Mouse (Mus musculus) effector memory CD4-positive, alpha-beta T cell, adult 7 months (primary cell): ENCODE results near the gene Ctdsp2. TPM values are rescaled to one million over a fixed set of nuclear protein-coding genes. Genes with fewer than 3 reads are reported as not detected.

Experiments
- polyA plus RNA-seq: library from polyadenylated mRNA; unstranded; fragments of 100-300 nt; shearing (Covaris generic); gene quantifications from one replicate; pipeline ENCODE4 v1.2.1, GENCODE M21; 2017

Ctdsp2 gene
- polyA plus RNA-seq, result 38.2 TPM

GRCm38 (mm10) chr10:126978277-126978994 lies at the start of gene Ctdsp2:
Gene Ctdsp2 (plus strand): TSS chr10:126978717.

GRCm38 (mm10) chr10:127000529-127000928 lies 22.0 kb downstream of the Ctdsp2 start, which contains the start of gene Avil:
Gene Avil (plus strand): TSS chr10:127000709.

GRCm38 (mm10) chr10:127030336-127031296 lies 52.1 kb downstream of the Ctdsp2 start, which contains the start of gene Tsfm:
Gene Tsfm (minus strand): TSS chr10:127030840.

GRCm38 (mm10) chr10:127041274-127041766 lies 62.8 kb downstream of the Ctdsp2 start, which contains the start of the genes Mettl1 and Eef1akmt3:
Gene Mettl1 (plus strand): TSS chr10:127041414.
Gene Eef1akmt3 (minus strand): TSS chr10:127041513.

GRCm38 (mm10) chr10:127047954-127048353 lies 69.4 kb downstream of the Ctdsp2 start, which contains the start of gene Cyp27b1:
Gene Cyp27b1 (plus strand): TSS chr10:127048250.

Other genes with a start within 250 kb of the Ctdsp2 start
- gene Atp23, start 77.4 kb upstream of the Ctdsp2 start, polyA plus RNA-seq, result 7.2 TPM
- not detected for gene Avil, start 22.0 kb downstream of the Ctdsp2 start, polyA plus RNA-seq
- gene Tsfm, start 52.1 kb downstream of the Ctdsp2 start, polyA plus RNA-seq, result 21.8 TPM
- 15.7 TPM for gene Mettl1, start 62.7 kb downstream of the Ctdsp2 start, polyA plus RNA-seq
- 0.60 TPM for gene Eef1akmt3, start 62.8 kb downstream of the Ctdsp2 start, polyA plus RNA-seq
- not detected for gene Cyp27b1, start 69.5 kb downstream of the Ctdsp2 start, polyA plus RNA-seq
- gene March9, start 81.5 kb downstream of the Ctdsp2 start, polyA plus RNA-seq, result 1.4 TPM
- gene Cdk4, start 84.8 kb downstream of the Ctdsp2 start, polyA plus RNA-seq, result 188 TPM
- 142 TPM for gene Tspan31, start 91.5 kb downstream of the Ctdsp2 start, polyA plus RNA-seq
- 13.2 TPM for gene Agap2, start 96.6 kb downstream of the Ctdsp2 start, polyA plus RNA-seq
- 197 TPM for gene Os9, start 142.4 kb downstream of the Ctdsp2 start, polyA plus RNA-seq
- 801 TPM for gene B4galnt1, start 186.5 kb downstream of the Ctdsp2 start, polyA plus RNA-seq
- gene Slc26a10, start 201.9 kb downstream of the Ctdsp2 start, polyA plus RNA-seq, result 11.3 TPM
- not detected for gene Arhgef25, start 211.4 kb downstream of the Ctdsp2 start, polyA plus RNA-seq
- gene Dtx3, start 217.0 kb downstream of the Ctdsp2 start, polyA plus RNA-seq, result 90.2 TPM
- 26.3 TPM for gene Pip4k2c, start 232.9 kb downstream of the Ctdsp2 start, polyA plus RNA-seq